Mouse (Mus musculus): ENCODE data around the gene Cdc37l1. TPM values are rescaled to one million over a fixed set of nuclear protein-coding genes. Genes with fewer than 3 reads are reported as not detected.

Gene Cdc37l1
- polyA plus RNA-seq, 1 experiment from 2014 or later: 36.0 TPM

DNA sequence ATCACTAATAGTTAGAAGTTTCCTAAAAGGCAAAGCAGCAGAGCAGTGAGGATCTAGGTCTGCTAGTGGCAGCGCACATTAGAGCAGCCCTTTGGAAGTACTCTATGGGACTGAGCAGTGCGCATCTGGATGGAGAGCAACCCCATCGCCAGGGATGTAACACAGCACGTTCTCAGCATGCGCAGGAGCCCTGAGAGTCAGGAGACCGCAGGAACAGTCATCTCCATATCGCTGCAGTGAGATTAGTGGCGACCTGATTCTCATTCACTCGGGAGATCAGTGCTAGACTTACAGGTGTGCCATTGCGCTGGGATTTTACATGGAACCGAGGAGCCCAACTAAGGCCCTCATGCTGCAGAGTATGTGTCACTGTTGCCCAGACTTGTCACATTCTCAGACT lies 18.9 kb downstream of the Cdc37l1 start:
- H3K27me3 ChIP-seq: no peaks in the 10 kb centered on the region
- no peak overlapping the region for H3K27ac ChIP-seq
- no peak overlapping the region for H3K4me3 ChIP-seq
- ATAC-seq (ENCODE audit: borderline replicate concordance, extremely low read depth, low FRiP score, low TSS enrichment): no peak
- WGBS: 95% methylated on average over 11 of the region's 11 CpGs
- no peaks in the 10 kb centered on the region for H3K9me3 ChIP-seq
- H3K4me1 ChIP-seq: no peaks in the 10 kb centered on the region
- H3K4me2 ChIP-seq: no peak overlapping the region
- no peak overlapping the region for H3K9ac ChIP-seq
- H3K36me3 ChIP-seq: peaks cover 58% of the 10 kb centered on the region

DNA sequence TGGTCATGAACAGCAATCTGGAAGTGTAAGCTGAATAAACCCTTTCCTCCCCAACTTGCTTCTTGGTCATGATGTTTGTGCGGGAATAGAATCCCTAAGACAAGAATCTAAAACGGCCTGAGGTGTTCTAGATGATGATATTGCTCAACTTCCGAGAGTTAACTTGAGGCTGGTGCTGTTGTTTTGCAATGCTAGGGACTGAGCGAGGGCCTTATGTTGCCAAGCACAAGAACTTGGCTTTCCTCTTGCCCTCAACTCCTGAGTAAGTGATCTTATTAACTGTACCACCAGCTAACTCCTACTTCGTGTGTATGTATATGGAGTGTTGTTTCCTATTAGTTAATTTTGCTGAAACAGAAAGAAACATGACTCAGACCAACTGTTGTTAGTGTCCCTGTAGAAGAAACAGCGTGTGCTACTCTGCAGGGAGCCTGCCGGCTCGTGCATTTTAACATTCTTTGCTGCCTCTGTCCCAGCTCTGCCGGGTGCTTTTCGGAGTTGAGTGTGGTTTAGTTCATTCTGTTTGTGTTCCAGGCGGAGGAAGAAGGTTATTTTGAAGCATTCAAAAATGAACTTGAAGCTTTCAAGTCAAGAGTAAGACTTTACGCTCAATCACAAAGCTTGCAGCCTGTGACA lies 21.3 kb downstream of the Cdc37l1 start:
- no peak overlapping the region for H3K9ac ChIP-seq
- H3K27me3 ChIP-seq: no peaks in the 10 kb centered on the region
- WGBS: 90% methylated on average over 12 of the region's 12 CpGs
- H3K4me2 ChIP-seq: no peak overlapping the region
- ATAC-seq (ENCODE audit: borderline replicate concordance, extremely low read depth, low FRiP score, low TSS enrichment): no peak
- peaks cover 67% of the 10 kb centered on the region for H3K36me3 ChIP-seq
- no peak overlapping the region for H3K4me3 ChIP-seq
- no peaks in the 10 kb centered on the region for H3K4me1 ChIP-seq
- H3K27ac ChIP-seq: no peak overlapping the region
- no peaks in the 10 kb centered on the region for H3K9me3 ChIP-seq

- Histone ChIP-seq H3K4me2 (no peak overlapping the region), H3K27me3 (no peaks in the 10 kb centered on the region), H3K9ac (no peak overlapping the region), H3K4me3 (no peak overlapping the region), H3K27ac (no peak overlapping the region), H3K9me3 (no peaks in the 10 kb centered on the region), H3K36me3 (peaks cover 56% of the 10 kb centered on the region), H3K4me1 (no peaks in the 10 kb centered on the region)
- 85% methylated on average over 5 of the region's 5 CpGs for WGBS
- no peak for ATAC-seq (ENCODE audit: borderline replicate concordance, extremely low read depth, low FRiP score, low TSS enrichment)
These were observed 24.4 kb downstream of the Cdc37l1 start for GRCm38 (mm10) chr19:29014466-29015055.

DNA sequence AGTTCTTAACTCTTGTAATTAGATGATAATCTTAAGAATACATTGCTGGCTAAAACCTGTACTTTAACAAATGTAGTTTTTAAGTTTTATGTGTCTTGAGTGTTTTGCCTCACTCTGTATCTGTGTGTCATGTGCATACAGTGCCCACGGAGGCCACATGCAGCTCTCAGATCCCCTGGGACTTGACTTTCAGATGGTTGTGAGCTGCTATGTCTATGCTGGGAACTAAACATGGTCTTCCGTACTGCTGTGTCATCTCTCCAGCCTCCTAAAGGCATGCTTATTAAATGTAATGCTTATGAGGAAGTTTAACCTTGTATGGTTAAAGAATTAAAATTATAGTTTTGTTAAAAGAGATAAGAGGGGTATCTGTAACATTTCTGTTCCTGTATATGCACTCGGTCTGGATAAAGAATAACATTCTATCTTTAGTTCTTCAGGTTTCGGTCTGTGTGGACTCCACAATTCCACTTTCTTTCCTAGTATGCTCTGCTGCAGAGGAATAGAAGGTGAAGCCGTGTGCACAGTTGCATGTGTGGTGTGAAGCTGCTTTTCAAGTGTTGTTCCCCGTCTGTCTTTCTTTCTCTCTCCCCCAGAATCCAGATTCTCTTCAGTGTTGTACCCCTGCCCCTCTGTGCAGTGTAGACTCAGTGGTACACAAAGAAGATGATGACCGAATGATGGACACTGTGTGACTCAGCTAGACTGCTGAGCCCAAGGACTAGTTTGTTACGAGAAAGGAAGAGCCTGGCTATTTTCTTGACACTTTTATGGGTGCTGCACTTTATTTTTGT lies 25.5 kb downstream of the Cdc37l1 start:
- Histone ChIP-seq H3K9me3 (no peaks in the 10 kb centered on the region), H3K36me3 (peaks cover 63% of the 10 kb centered on the region), H3K4me2 (no peak overlapping the region), H3K27ac (no peak overlapping the region), H3K4me3 (no peak overlapping the region), H3K9ac (no peak overlapping the region), H3K27me3 (no peaks in the 10 kb centered on the region), H3K4me1 (no peaks in the 10 kb centered on the region)
- WGBS: 88% methylated on average over 8 of the region's 8 CpGs
- ATAC-seq (ENCODE audit: borderline replicate concordance, extremely low read depth, low FRiP score, low TSS enrichment): no peak

GRCm38 (mm10) chr19:29016204-29016765 lies 26.1 kb downstream of the Cdc37l1 start:
- Histone ChIP-seq H3K9ac (no peak overlapping the region), H3K9me3 (no peaks in the 10 kb centered on the region), H3K4me2 (no peak overlapping the region), H3K36me3 (peaks cover 59% of the 10 kb centered on the region), H3K4me3 (no peak overlapping the region), H3K27me3 (no peaks in the 10 kb centered on the region), H3K27ac (no peak overlapping the region), H3K4me1 (no peaks in the 10 kb centered on the region)
- 77% methylated on average over 5 of the region's 5 CpGs for WGBS
- no peak for ATAC-seq (ENCODE audit: borderline replicate concordance, extremely low read depth, low FRiP score, low TSS enrichment)

DNA sequence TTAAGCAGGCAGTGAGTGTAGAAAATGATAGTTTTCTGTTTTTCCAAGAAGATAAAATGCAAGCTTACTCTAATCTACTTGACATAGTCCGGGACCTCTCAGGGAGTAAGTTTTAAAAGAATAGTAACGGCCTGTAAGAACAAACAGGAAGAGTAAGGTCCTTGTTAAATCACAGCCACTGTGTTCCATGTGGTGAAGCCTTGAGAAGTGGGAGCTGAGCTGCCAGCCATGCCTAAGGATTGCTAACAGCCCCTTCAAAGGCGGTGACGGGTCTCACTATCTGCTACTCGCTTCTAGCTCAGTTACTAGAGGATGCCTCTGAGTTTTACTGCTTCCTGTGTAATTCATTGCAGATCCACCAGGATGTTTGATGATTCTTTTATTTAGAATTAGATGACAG lies 26.6 kb downstream of the Cdc37l1 start:
- no peak overlapping the region for H3K27ac ChIP-seq
- H3K9ac ChIP-seq: no peak overlapping the region
- no peak overlapping the region for H3K4me3 ChIP-seq
- no peak overlapping the region for H3K4me2 ChIP-seq
- no peaks in the 10 kb centered on the region for H3K4me1 ChIP-seq
- 62% methylated on average over 5 of the region's 5 CpGs for WGBS
- H3K27me3 ChIP-seq: no peaks in the 10 kb centered on the region
- ATAC-seq (ENCODE audit: borderline replicate concordance, extremely low read depth, low FRiP score, low TSS enrichment): no peak
- H3K9me3 ChIP-seq: no peaks in the 10 kb centered on the region
- peaks cover 59% of the 10 kb centered on the region for H3K36me3 ChIP-seq

- Histone ChIP-seq H3K36me3 (peaks cover 61% of the 10 kb centered on the region), H3K4me3 (no peak overlapping the region), H3K4me1 (peaks cover 13% of the 10 kb centered on the region), H3K27ac (no peak overlapping the region), H3K27me3 (no peaks in the 10 kb centered on the region), H3K9me3 (no peaks in the 10 kb centered on the region), H3K9ac (no peak overlapping the region), H3K4me2 (no peak overlapping the region)
- ATAC-seq (ENCODE audit: borderline replicate concordance, extremely low read depth, low FRiP score, low TSS enrichment): no peak
- WGBS: 84% methylated on average over 3 of the region's 3 CpGs
These were observed 29.5 kb downstream of the Cdc37l1 start for GRCm38 (mm10) chr19:29019647-29020046.

GRCm38 (mm10) chr19:29021754-29022345 lies 31.7 kb downstream of the Cdc37l1 start:
- H3K9ac ChIP-seq: no peak overlapping the region
- no peak for ATAC-seq (ENCODE audit: borderline replicate concordance, extremely low read depth, low FRiP score, low TSS enrichment)
- no peaks in the 10 kb centered on the region for H3K27me3 ChIP-seq
- H3K4me3 ChIP-seq: no peak overlapping the region
- no peak overlapping the region for H3K4me2 ChIP-seq
- peaks cover 14% of the 10 kb centered on the region for H3K4me1 ChIP-seq
- WGBS: 91% methylated on average over 7 of the region's 7 CpGs
- no peaks in the 10 kb centered on the region for H3K9me3 ChIP-seq
- H3K27ac ChIP-seq: no peak overlapping the region
- peaks cover 58% of the 10 kb centered on the region for H3K36me3 ChIP-seq

DNA sequence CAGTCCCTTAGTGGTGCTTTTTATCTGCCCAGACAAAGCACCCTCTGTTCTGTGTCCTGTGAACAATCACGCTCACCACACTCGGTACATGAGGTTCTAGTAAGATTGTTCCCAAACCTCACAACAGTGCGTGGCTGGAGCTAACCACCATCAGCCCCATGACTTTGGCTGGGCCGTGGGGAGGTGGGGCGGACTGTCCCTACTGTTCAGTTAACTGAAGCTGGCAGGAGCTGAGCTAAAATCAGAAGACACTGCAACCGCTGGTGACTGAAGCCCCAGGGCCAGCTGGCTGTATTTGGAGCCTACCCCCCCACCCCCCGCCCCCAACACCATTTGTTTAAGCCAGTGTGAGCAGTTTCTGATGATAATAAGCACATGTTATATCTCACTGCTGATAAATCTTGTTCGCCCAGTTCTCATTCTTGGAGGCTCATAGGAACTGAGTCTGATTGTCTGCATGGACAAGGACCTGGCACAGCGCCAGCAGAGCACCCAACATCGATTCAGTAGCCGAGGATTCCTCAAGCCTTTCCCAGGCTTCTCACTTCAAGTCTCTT lies 34.3 kb downstream of the Cdc37l1 start:
- H3K9ac ChIP-seq: no peak overlapping the region
- peaks cover 44% of the 10 kb centered on the region for H3K36me3 ChIP-seq
- H3K4me1 ChIP-seq: peaks cover 14% of the 10 kb centered on the region
- ATAC-seq (ENCODE audit: borderline replicate concordance, extremely low read depth, low FRiP score, low TSS enrichment): peak; percentile 69; the same call in 1 of the 2 replicates
- no peak overlapping the region for H3K27ac ChIP-seq
- H3K4me3 ChIP-seq: no peak overlapping the region
- no peaks in the 10 kb centered on the region for H3K9me3 ChIP-seq
- WGBS: 47% methylated on average over 11 of the region's 11 CpGs
- H3K4me2 ChIP-seq: no peak overlapping the region
- H3K27me3 ChIP-seq: no peaks in the 10 kb centered on the region

DNA sequence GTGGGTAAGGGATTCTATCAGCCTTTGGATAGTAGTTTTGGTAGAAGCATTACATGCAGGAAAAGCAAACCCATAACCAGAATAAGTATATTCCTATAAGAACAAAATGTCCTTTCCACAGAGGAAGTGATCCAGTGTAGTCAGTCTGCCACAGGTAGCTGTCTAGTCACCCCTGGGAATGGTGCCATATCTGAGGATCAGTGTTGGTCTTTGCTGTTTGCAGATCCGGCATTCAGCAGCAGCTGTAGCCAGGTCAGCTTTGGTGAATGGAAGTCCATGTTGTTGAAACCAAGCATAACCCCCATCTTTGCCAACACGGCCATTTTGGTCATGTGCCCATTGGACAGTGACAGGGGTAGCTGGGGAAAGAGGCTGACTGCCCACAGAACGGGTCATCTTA lies 41.6 kb downstream of the Cdc37l1 start:
- no peak overlapping the region for H3K27ac ChIP-seq
- ATAC-seq (ENCODE audit: borderline replicate concordance, extremely low read depth, low FRiP score, low TSS enrichment): no peak
- no peak overlapping the region for H3K9ac ChIP-seq
- no peak overlapping the region for H3K4me3 ChIP-seq
- no peaks in the 10 kb centered on the region for H3K27me3 ChIP-seq
- WGBS: 85% methylated on average over 3 of the region's 3 CpGs
- peaks cover 19% of the 10 kb centered on the region; the same call in 1 of the 2 replicates for H3K36me3 ChIP-seq
- no peaks in the 10 kb centered on the region for H3K4me1 ChIP-seq
- no peak overlapping the region for H3K4me2 ChIP-seq
- no peaks in the 10 kb centered on the region for H3K9me3 ChIP-seq

DNA sequence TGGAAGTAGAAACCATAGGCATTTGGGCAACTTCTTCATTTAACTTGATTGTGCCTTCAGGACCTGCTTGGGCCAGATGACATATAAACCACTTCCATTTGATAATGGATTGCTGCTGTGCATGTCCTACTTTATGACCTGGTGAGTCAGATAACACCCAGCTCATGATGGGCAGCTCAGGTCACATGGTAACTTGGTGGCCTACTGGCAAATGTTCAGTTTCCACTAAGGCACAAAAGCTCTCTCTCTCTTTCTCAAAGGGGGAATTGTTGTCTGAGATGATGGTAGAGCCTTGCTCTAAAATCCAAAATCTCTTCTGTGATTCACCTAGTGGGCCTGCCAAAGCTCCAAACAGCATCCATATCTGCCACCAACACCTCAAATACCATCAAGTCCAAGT lies 42.5 kb downstream of the Cdc37l1 start:
- Histone ChIP-seq H3K4me1 (no peaks in the 10 kb centered on the region), H3K27ac (no peak overlapping the region), H3K9me3 (no peaks in the 10 kb centered on the region), H3K36me3 (peaks cover 22% of the 10 kb centered on the region; the same call in 1 of the 2 replicates), H3K9ac (no peak overlapping the region), H3K27me3 (no peaks in the 10 kb centered on the region), H3K4me3 (no peak overlapping the region), H3K4me2 (no peak overlapping the region)
- ATAC-seq (ENCODE audit: borderline replicate concordance, extremely low read depth, low FRiP score, low TSS enrichment): no peak
